ENCODE assay signal across 7 mouse cellular contexts in the genomic region with DNA sequence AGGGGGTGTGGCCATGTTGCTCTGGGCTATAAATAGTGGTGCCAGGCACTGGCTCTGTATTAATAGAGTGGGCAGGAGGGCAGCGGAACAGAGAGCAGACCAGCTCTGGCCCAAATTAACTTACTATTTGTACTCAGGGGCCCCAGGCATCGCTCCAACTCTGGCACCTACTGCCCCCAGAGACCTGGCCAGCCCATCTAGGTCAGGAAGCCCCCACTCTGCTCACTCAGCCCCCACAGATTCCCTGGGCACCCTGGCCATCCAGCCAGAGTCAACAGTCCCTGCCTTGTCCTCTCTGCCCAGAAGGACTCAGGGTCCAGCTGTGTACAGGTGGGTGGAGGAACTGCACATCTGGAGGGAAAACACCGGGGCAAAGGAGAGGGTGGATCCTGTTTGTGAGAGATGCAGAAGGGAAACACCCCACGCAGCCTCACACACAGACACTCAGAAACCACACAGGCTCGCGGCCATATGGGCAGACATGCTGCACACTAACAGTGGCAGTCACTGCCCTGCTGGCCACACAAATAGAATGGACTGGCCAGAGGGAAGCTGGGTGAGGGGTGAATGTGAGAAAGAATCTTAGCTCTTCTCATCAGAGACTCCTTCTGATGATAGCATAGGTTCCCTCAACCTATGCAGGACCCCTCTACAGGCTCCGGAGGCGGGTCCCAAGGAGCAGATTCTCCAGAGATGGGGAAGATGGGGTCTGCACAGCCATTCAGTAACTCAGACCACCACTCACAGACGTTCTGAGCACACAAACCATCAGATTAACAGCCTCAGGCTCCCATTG. TPM values are rescaled to one million over a fixed set of nuclear protein-coding genes. Genes with fewer than 3 reads are reported as not detected.
DNase-seq lines count a peak whose midpoint lies in the region; ATAC-seq and TF ChIP-seq lines count a peak whose summit lies in the region.

No protein-coding gene starts in this region.

- peak overlapping the region; percentile 85 for H3K4me2 ChIP-seq in forebrain, postnatal 0 days (ENCODE audit: low read depth)
- H3K4me2 ChIP-seq in kidney, embryonic 15.5 days: peak overlapping the region; percentile 88

- peak overlapping the region; percentile 85 for H3K27ac ChIP-seq in forebrain, postnatal 0 days (ENCODE audit: low read depth, low read length)
- H3K27ac ChIP-seq in kidney, embryonic 15.5 days: peak overlapping the region; percentile 64

- peak overlapping the region; percentile 90 for H3K9ac ChIP-seq in forebrain, postnatal 0 days
- peak overlapping the region; percentile 72 for H3K9ac ChIP-seq in kidney, embryonic 15.5 days

- TF ChIP-seq CTCF in forebrain, postnatal 0 days (IDR thresholded peaks at IDR 0.05; ENCODE audit: low read depth): no peak

- peak; percentile 42 for ATAC-seq in forebrain, postnatal 0 days
- peak; percentile 10; the same call in 1 of the 2 replicates for ATAC-seq in kidney, embryonic 15.5 days (replicated peaks; ENCODE audit: low FRiP score)

- WGBS in forebrain, postnatal 0 days: 9% methylated on average over 9 of the region's 9 CpGs
- 11% methylated on average over 9 of the region's 9 CpGs for WGBS in kidney, embryonic 15.5 days

- peak overlapping the region; percentile 79 for H3K4me3 ChIP-seq in forebrain, postnatal 0 days (ENCODE audit: low read depth, low read length)
- H3K4me3 ChIP-seq in kidney, embryonic 15.5 days (replicated peaks): peak overlapping the region; percentile 71

- DNase-seq in right cerebral cortex, postnatal 10 days (ENCODE audit: low spot score in 2 of 2): peak; percentile 64 to 72
- DNase-seq in right cerebral cortex, postnatal 14 days: no peak
- peak; percentile 80 for DNase-seq in cerebellum, adult 11-12 months
- peak; percentile 67 for DNase-seq in forebrain, postnatal 0 days
- DNase-seq in natural killer cell, adult 2 months (ENCODE audit: low spot score in 2 of 2): peak; percentile 44 to 46
- DNase-seq in thymus, postnatal 14 days: no peak

- H3K27me3 ChIP-seq in forebrain, postnatal 0 days (ENCODE audit: insufficient read depth, low read length): no peaks in the 10 kb centered on the region
- H3K27me3 ChIP-seq in kidney, embryonic 15.5 days: no peaks in the 10 kb centered on the region

- peaks cover 26% of the 10 kb centered on the region for H3K36me3 ChIP-seq in forebrain, postnatal 0 days (ENCODE audit: insufficient read depth)
- H3K36me3 ChIP-seq in kidney, embryonic 15.5 days: peaks cover 39% of the 10 kb centered on the region

- no peaks in the 10 kb centered on the region for H3K9me3 ChIP-seq in forebrain, postnatal 0 days (ENCODE audit: low read length)
- no peaks in the 10 kb centered on the region for H3K9me3 ChIP-seq in kidney, embryonic 15.5 days (replicated peaks)

- H3K4me1 ChIP-seq in forebrain, postnatal 0 days (ENCODE audit: insufficient read depth): peaks cover 17% of the 10 kb centered on the region
- H3K4me1 ChIP-seq in kidney, embryonic 15.5 days: peaks cover 59% of the 10 kb centered on the region

RNA-seq across cellular contexts. Expression of gene Phldb1, which starts 14.4 kb away (rescaled TPM):
- 106 and 129 TPM in 2 replicates for total RNA-seq in forebrain, postnatal 0 days (2014; rRNA removed)
- 28.2 and 34.3 TPM in 2 replicates for polyA plus RNA-seq in forebrain, postnatal 0 days (2015; fragmentation: Nextera tagmentation; extraction: Ambion mirVana)
- 34.5 and 36.4 TPM in 2 replicates for polyA plus RNA-seq in kidney, embryonic 15.5 days (2015; fragmentation: Nextera tagmentation; extraction: Ambion mirVana)

RNA-seq across cellular contexts. Expression of gene Arcn1, which starts 47.1 kb away (rescaled TPM):
- total RNA-seq in forebrain, postnatal 0 days (2014; rRNA removed): 107 and 113 TPM in 2 replicates
- polyA plus RNA-seq in forebrain, postnatal 0 days (2015; fragmentation: Nextera tagmentation; extraction: Ambion mirVana): 86.0 and 105 TPM in 2 replicates
- polyA plus RNA-seq in kidney, embryonic 15.5 days (2015; fragmentation: Nextera tagmentation; extraction: Ambion mirVana): 201 and 202 TPM in 2 replicates

RNA-seq across cellular contexts. Expression of gene Ift46, which starts 47.2 kb away (rescaled TPM):
- 67.0 and 72.4 TPM in 2 replicates for total RNA-seq in forebrain, postnatal 0 days (2014; rRNA removed)
- 158 and 166 TPM in 2 replicates for polyA plus RNA-seq in forebrain, postnatal 0 days (2015; fragmentation: Nextera tagmentation; extraction: Ambion mirVana)
- polyA plus RNA-seq in kidney, embryonic 15.5 days (2015; fragmentation: Nextera tagmentation; extraction: Ambion mirVana): 99.3 and 105 TPM in 2 replicates

RNA-seq across cellular contexts. Expression of gene Treh, which starts 47.5 kb away (rescaled TPM):
- not detected in 2 replicates for total RNA-seq in forebrain, postnatal 0 days (2014; rRNA removed)
- not detected in 2 replicates for polyA plus RNA-seq in forebrain, postnatal 0 days (2015; fragmentation: Nextera tagmentation; extraction: Ambion mirVana)
- 0.22 and 0.23 TPM in 2 replicates for polyA plus RNA-seq in kidney, embryonic 15.5 days (2015; fragmentation: Nextera tagmentation; extraction: Ambion mirVana)

Comparison
In these comparisons a context has a peak if more than half of its experiments do, and no peak if none do; other contexts are left out.
1. DNase-seq: peak in right cerebral cortex, postnatal 10 days (2 of 2), cerebellum, adult 11-12 months (single experiment), forebrain, postnatal 0 days (single experiment) and natural killer cell, adult 2 months (2 of 2); none in right cerebral cortex, postnatal 14 days (single experiment) and thymus, postnatal 14 days (single experiment).